In genomic region chr6:123137766-123138526, GRCm38 (mm10) we compare ENCODE assay signal across 32 mouse cellular contexts. TPM values are rescaled to one million over a fixed set of nuclear protein-coding genes. Genes with fewer than 3 reads are reported as not detected.
"Had no signal": no experiment of that assay in that cellular context is flagged by ENCODE, and none has a peak within 500 bp of the region (broad histone marks: within the 10 kb centered on the region; RNA-seq: fewer than 3 reads in every experiment).

No protein-coding gene starts in this region.

RNA-seq across cellular contexts. Expression of gene Clec4a2, which starts 31.7 kb away (rescaled TPM):
- polyA plus RNA-seq: myocyte had no signal

RNA-seq across cellular contexts. Expression of gene Clec4b2, which starts 34.7 kb away (rescaled TPM):
- total RNA-seq: left cerebral cortex, postnatal 10 days; left cerebral cortex, postnatal 14 days; left cerebral cortex, postnatal 25 days; left cerebral cortex, postnatal 36 days; left cerebral cortex, postnatal 4 days; liver, adult 2 months; megakaryocyte-erythroid progenitor cell, adult 5-6 weeks; midbrain, postnatal 0 days; monocyte, adult 5-6 weeks had no signal
- polyA plus RNA-seq: limb, embryonic 10.5 days; limb, embryonic 11.5 days; limb, embryonic 12.5 days; limb, embryonic 13.5 days; limb, embryonic 14.5 days; limb, embryonic 15.5 days; liver, adult 2 months; liver, embryonic 11.5 days; liver, embryonic 12.5 days; lung, adult 2 months; lung, embryonic 14.5 days; lung, embryonic 15.5 days; lung, embryonic 16.5 days; lung, postnatal 0 days; midbrain, embryonic 10.5 days; midbrain, embryonic 11.5 days; midbrain, embryonic 12.5 days; midbrain, embryonic 13.5 days; midbrain, embryonic 14.5 days; midbrain, embryonic 15.5 days; midbrain, embryonic 16.5 days; midbrain, postnatal 0 days; myocyte; neural tube, embryonic 11.5 days; neural tube, embryonic 12.5 days had no signal
